Mouse (Mus musculus) CD4-positive naive resting alpha-beta T cell, adult 57 days (primary cell): Measurements from ENCODE around the gene Olfr629. TPM values are rescaled to one million over a fixed set of nuclear protein-coding genes. Genes with fewer than 3 reads are reported as not detected.

Experiments
- total RNA-seq: library from RNA; stranded (reverse); gene quantifications from one replicate; pipeline ENCODE4 v1.2.4, GENCODE M21; 2023

Olfr629 gene
- total RNA-seq, result not detected

GRCm38 (mm10) chr7:103744843-103745242 is at the start of gene Olfr629:
Olfr629 (minus strand) TSS chr7:103744943.

GRCm38 (mm10) chr7:103791721-103792120 is 47.0 kb upstream of the Olfr629 start, which contains the start of gene Olfr67:
Olfr67 (minus strand) TSS chr7:103791821.

GRCm38 (mm10) chr7:103779598-103779997 is 34.9 kb upstream of the Olfr629 start, which contains the start of gene Olfr68:
Olfr68 (minus strand) TSS chr7:103779698.

GRCm38 (mm10) chr7:103771494-103771893 is 26.8 kb upstream of the Olfr629 start, which contains the start of gene Olfr69:
Olfr69 (minus strand) TSS chr7:103771594.

GRCm38 (mm10) chr7:103757233-103757632 is 12.5 kb upstream of the Olfr629 start, which contains the start of gene Olfr630:
Olfr630 (minus strand) TSS chr7:103757333.

GRCm38 (mm10) chr7:103730074-103730473 is 14.7 kb downstream of the Olfr629 start, which contains the start of gene Olfr628:
Olfr628 (plus strand) TSS chr7:103730374.

GRCm38 (mm10) chr7:103714371-103714770 is 30.4 kb downstream of the Olfr629 start, which contains the start of gene Olfr243:
Olfr243 (plus strand) TSS chr7:103714671.

Other genes with a start within 250 kb of the Olfr629 start
- gene Olfr609, start 246.9 kb downstream of the Olfr629 start, total RNA-seq, result not detected
- gene Olfr610, start 232.8 kb downstream of the Olfr629 start, total RNA-seq, result not detected
- not detected for gene Olfr611, start 224.1 kb downstream of the Olfr629 start, total RNA-seq
- not detected for gene Olfr612, start 202.2 kb downstream of the Olfr629 start, total RNA-seq
- gene Olfr613, start 196.9 kb downstream of the Olfr629 start, total RNA-seq, result not detected
- not detected for gene Olfr615, start 188.9 kb downstream of the Olfr629 start, total RNA-seq
- gene Olfr616, start 175.8 kb downstream of the Olfr629 start, total RNA-seq, result not detected
- not detected for gene Olfr617, start 171.9 kb downstream of the Olfr629 start, total RNA-seq
- gene Olfr618, start 154.8 kb downstream of the Olfr629 start, total RNA-seq, result not detected
- gene Olfr619, start 144.4 kb downstream of the Olfr629 start, total RNA-seq, result not detected
- not detected for gene Olfr620, start 132.4 kb downstream of the Olfr629 start, total RNA-seq
- gene Olfr622, start 102.2 kb downstream of the Olfr629 start, total RNA-seq, result not detected
- not detected for gene Olfr623, start 81.2 kb downstream of the Olfr629 start, total RNA-seq
- not detected for gene Olfr624, start 73.8 kb downstream of the Olfr629 start, total RNA-seq
- gene Olfr625-ps1, start 62.2 kb downstream of the Olfr629 start, total RNA-seq, result not detected
- gene Olfr243, start 30.3 kb downstream of the Olfr629 start, total RNA-seq, result not detected
- gene Olfr628, start 14.6 kb downstream of the Olfr629 start, total RNA-seq, result not detected
- gene Olfr630, start 12.4 kb upstream of the Olfr629 start, total RNA-seq, result not detected
- gene Olfr69, start 26.7 kb upstream of the Olfr629 start, total RNA-seq, result not detected
- not detected for gene Olfr68, start 34.8 kb upstream of the Olfr629 start, total RNA-seq
- gene Olfr67, start 46.9 kb upstream of the Olfr629 start, total RNA-seq, result not detected
- 115 TPM for gene Hbb-bt, start 69.1 kb upstream of the Olfr629 start, total RNA-seq
- gene Hbb-bs, start 83.2 kb upstream of the Olfr629 start, total RNA-seq, result 842 TPM
- not detected for gene Hbb-bh2, start 95.6 kb upstream of the Olfr629 start, total RNA-seq
- gene Hbb-bh1, start 98.2 kb upstream of the Olfr629 start, total RNA-seq, result not detected
- not detected for gene Hbb-y, start 108.3 kb upstream of the Olfr629 start, total RNA-seq
- gene Olfr66, start 141.3 kb upstream of the Olfr629 start, total RNA-seq, result not detected
- gene Olfr64, start 149.5 kb upstream of the Olfr629 start, total RNA-seq, result not detected
- not detected for gene Olfr65, start 158.5 kb upstream of the Olfr629 start, total RNA-seq
- gene Olfr631, start 183.9 kb upstream of the Olfr629 start, total RNA-seq, result not detected
- not detected for gene Olfr632, start 189.4 kb upstream of the Olfr629 start, total RNA-seq
- not detected for gene Olfr633, start 199.5 kb upstream of the Olfr629 start, total RNA-seq
- gene Olfr635, start 226.2 kb upstream of the Olfr629 start, total RNA-seq, result not detected